Mouse (Mus musculus) fibroblast of lung, adult 2 months (primary cell): ENCODE measurements around the gene Mecom.
"Not testable (repeated sequence)": the region's sequence is repeated elsewhere in the genome, so short reads cannot be mapped to it uniquely, and the experiment has no call there.

Source experiments
- DNase-seq: peaks from one replicate; pipeline ENCODE4 v3.0.0-alpha.2; 2011; ENCODE audit warnings: low read depth

The Mecom gene

GRCm38 (mm10) chr3:30253714-30254113 is 294.1 kb downstream of the Mecom start:
- DNase-seq = no peak

GRCm38 (mm10) chr3:30248656-30249384 is 299.0 kb downstream of the Mecom start:
- no peak for DNase-seq

GRCm38 (mm10) chr3:30247256-30247655 is 300.6 kb downstream of the Mecom start:
- DNase-seq = no peak

GRCm38 (mm10) chr3:30246431-30247041 is 301.3 kb downstream of the Mecom start:
- no peak for DNase-seq

- DNase-seq = no peak
Measured at GRCm38 (mm10) chr3:30245950-30246349, 301.9 kb downstream of the Mecom start.

DNA sequence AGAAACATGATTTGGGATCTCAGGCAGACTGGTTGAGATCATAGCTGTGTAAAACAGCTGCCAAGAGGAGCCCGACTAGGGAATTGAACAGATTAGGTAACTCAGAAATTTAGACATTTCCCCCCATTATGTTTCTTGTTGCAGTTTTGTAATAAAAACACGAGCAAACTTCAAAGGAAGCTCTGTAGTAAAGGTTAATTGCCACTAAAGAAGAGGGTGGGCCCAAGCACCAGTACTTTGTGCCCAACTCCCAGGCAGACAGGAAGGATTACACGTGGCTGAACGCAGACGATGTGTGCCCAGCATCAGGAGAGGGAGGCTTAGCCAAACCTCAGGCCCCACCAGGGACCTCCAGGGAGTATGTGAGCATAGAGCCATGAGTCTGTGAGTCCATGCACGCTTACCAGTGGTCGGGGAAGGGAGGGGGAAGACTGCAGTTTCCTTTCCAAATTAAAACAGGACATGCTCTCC is 303.4 kb downstream of the Mecom start:
- DNase-seq = peak; percentile 77

DNA sequence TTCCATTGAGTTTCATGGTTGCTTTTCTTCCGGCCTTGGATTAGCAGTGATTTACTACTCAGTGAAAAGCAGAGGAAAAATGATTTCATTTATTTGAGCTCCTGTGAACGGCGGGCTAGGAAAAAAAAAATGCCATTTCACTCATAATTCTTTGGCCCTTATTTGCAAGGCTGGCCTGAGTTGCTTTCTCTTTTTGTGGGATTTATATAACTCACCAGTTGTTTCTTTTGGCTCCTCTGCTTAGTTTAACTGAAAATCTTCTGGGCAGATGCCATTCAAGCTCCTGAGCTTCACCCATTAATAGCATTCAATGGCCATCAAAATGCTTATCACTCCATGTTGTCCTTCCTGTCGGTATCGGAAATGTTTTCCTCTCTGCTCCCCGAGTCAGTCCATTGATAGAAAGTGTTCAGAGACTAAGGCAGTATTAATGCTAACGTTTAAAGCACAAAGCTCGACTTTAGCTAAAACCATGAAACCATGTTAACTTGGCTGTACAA is 304.0 kb downstream of the Mecom start:
- DNase-seq = peak; percentile 68

GRCm38 (mm10) chr3:30239416-30239815 is 308.4 kb downstream of the Mecom start:
- no peak for DNase-seq

- no peak for DNase-seq
Measured at GRCm38 (mm10) chr3:30237493-30237892, 310.3 kb downstream of the Mecom start.

- DNase-seq = no peak
Measured at GRCm38 (mm10) chr3:30234018-30234417, 313.8 kb downstream of the Mecom start.

DNA sequence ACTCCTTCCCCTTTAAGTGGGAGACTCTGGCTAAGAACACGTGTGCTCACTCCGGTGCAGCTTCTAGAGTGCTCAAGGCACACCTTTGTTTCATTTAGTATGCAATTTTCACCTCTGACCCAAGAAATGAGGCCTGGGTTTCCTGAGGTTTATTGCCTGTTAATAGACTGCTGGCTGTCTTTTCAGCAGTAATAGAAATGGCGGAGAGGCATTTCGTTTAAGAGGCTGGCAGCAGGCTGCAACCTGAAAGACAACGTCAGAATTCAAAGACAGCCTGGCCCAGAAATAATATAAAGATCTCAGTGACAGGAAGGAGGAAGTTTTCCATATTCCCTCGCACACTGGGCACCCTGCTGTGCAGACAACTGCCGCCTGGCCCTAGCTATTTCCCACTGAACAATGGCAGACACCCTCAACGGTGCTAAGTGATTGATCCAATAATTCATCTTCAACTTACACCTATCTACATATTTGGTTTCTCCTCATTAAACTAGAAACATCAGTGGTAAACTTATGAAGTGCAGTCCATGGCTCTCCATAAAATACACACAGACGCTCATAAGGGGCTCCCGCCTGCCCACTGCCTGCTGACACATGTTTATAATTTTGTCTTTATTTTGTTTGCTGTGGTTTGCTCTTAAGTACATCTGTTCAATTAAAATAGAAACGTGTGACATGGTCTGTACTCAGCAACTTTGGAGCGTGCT is 319.7 kb downstream of the Mecom start:
- DNase-seq = no peak

GRCm38 (mm10) chr3:30226928-30227370 is 320.9 kb downstream of the Mecom start:
- no peak for DNase-seq

GRCm38 (mm10) chr3:30225200-30225599 is 322.6 kb downstream of the Mecom start:
- DNase-seq = not testable (repeated sequence)

DNA sequence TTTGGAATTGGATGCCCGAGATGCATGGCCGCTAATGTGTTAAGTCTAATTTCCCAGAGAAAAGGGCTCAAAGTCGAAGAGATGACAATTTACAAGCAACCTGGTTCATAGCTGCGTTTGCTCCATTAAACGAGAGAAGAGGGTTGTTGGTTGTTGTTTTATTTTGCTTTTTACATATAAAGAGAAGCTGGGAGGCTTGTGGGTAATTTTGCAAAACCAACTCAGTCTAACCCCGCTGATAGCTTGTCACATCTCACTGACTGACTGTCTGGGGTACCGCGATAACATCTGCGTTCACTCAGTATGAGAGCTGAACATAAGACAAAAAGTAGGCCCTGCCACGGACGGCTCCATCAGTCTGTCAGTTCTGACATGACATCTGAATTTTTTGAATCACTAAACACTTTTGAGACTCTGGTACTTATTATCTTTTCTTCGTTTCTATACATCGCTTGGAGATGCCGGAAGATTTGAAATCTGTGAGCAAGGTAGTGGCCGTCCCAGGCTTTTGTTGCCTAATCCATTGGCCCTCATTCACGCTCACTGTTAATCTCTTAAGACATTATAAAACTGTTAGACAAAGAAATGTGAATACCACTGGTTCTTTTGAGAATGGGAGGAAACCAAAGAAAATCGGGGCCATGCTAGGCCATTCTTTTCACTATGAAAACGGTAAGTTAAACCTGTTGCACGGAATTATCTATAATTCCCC is 327.0 kb downstream of the Mecom start:
- no peak for DNase-seq

GRCm38 (mm10) chr3:30219891-30220290 is 327.9 kb downstream of the Mecom start:
- no peak for DNase-seq

DNA sequence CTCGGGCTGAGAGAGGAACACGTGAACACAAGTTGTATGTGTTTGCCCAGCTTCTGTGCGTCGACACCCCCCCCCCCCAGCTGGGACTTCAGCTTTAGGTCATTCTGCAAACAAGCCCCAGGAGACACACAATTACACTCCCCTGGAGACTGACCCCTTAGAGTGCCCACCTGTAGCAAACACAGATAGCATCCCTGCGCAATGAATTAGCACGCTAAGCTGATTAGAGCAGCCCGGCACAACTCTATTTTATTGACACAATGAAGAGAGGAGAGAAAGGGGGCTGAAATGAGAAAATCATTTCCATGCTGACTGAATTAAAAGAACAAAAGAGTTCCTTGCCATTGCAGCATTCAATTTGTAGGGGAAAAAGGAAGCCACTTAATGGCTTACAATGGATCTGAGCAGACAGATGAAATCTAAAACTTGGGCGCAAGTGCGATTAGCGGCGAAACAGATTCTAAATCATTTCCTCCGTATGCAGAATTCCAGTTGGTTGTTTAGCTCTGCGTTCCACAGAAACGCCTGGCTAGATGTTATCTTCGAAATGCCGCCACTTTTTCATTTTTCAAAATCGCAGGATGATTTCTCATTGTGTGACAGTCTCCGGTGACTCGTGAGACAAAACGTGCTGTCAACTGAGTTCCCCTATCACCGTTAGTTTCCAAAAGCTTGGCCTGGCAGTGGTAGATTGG is 328.5 kb downstream of the Mecom start:
- DNase-seq = no peak

GRCm38 (mm10) chr3:30214607-30215006 is 333.2 kb downstream of the Mecom start:
- DNase-seq = no peak

GRCm38 (mm10) chr3:30213540-30214170 is 334.2 kb downstream of the Mecom start:
- DNase-seq = no peak

DNA sequence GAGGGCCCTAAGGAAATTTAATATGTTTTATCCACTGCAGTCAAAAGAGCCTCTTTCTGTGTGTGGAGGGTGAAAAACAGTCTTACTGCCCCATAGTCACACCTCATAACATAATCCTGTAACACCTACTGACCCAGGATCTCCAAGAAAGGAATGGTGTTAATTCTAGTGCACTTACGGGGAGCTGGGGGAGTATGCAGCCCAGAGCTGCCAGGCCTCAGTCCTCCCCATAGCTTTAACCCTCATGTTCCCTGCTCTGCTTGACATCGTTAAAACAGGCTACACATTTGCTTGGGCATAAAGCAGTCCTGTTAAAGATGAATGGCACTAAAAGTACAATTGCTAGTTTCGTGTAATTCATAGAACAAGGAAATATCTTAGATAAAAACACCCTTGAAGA is 335.0 kb downstream of the Mecom start:
- no peak for DNase-seq

- DNase-seq = no peak
Measured at GRCm38 (mm10) chr3:30209131-30209530, 338.7 kb downstream of the Mecom start.

- no peak for DNase-seq
Measured at GRCm38 (mm10) chr3:30207886-30208285, 339.9 kb downstream of the Mecom start.
